Mouse (Mus musculus): Measurements from ENCODE around the gene Trp53bp2. TPM values are rescaled to one million over a fixed set of nuclear protein-coding genes. Genes with fewer than 3 reads are reported as not detected.

The Trp53bp2 gene
- polyA plus RNA-seq (2014; fragmentation: Illumina TruSeq; extraction: RNeasy Lipid Tissue Mini Kit (QIAGEN cat#74804); ENCODE audit: insufficient read depth, low read depth, low replicate concordance): 25.8 TPM

GRCm38 (mm10) chr1:182408684-182409327, at the start of gene Trp53bp2:
TSS of gene Trp53bp2 (plus strand) at chr1:182409172.

Other genes starting within 250 kb of the Trp53bp2 start
- gene Vmn1r1, start 244.7 kb upstream of the Trp53bp2 start, polyA plus RNA-seq (2014; fragmentation: Illumina TruSeq; extraction: RNeasy Lipid Tissue Mini Kit (QIAGEN cat#74804); ENCODE audit: insufficient read depth, low read depth, low replicate concordance): not detected
- 90.4 TPM for gene Degs1, start 126.4 kb upstream of the Trp53bp2 start, polyA plus RNA-seq (2014; fragmentation: Illumina TruSeq; extraction: RNeasy Lipid Tissue Mini Kit (QIAGEN cat#74804); ENCODE audit: insufficient read depth, low read depth, low replicate concordance)
- 10.8 TPM for gene Fbxo28, start 67.5 kb upstream of the Trp53bp2 start, polyA plus RNA-seq (2014; fragmentation: Illumina TruSeq; extraction: RNeasy Lipid Tissue Mini Kit (QIAGEN cat#74804); ENCODE audit: insufficient read depth, low read depth, low replicate concordance)
- gene Capn2, start 108.4 kb downstream of the Trp53bp2 start, polyA plus RNA-seq (2014; fragmentation: Illumina TruSeq; extraction: RNeasy Lipid Tissue Mini Kit (QIAGEN cat#74804); ENCODE audit: insufficient read depth, low read depth, low replicate concordance): 80.4 TPM
- 0.15 TPM for gene Capn8, start 155.8 kb downstream of the Trp53bp2 start, polyA plus RNA-seq (2014; fragmentation: Illumina TruSeq; extraction: RNeasy Lipid Tissue Mini Kit (QIAGEN cat#74804); ENCODE audit: insufficient read depth, low read depth, low replicate concordance)

Measured in lung, adult 10 weeks (tissue).